In genomic region chr5:111261733-111262573, GRCm38 (mm10) we compare ENCODE assay signal across 8 mouse cellular contexts.
DNase-seq lines count a peak whose midpoint lies in the region; ATAC-seq and TF ChIP-seq lines count a peak whose summit lies in the region.

No protein-coding gene starts in this region.

- DNase-seq in thymus, adult 2 months, result no peak
- no peak for DNase-seq in thymus, postnatal 10 days (ENCODE audit: low spot score in 2 of 2)
- DNase-seq in heart, postnatal 14 days, result peak; percentile 50 to 58
- DNase-seq in kidney, postnatal 36 days, result peak; percentile 64 to 75
- no peak for DNase-seq in adrenal gland, adult 18-20 months (ENCODE audit: low spot score in 2 of 2)

- no peaks in the 10 kb centered on the region for H3K36me3 ChIP-seq in thymus, adult 2 months (ENCODE audit: control insufficient read depth, insufficient read depth, low read length)
- H3K36me3 ChIP-seq in neural tube, embryonic 13.5 days, result peaks cover 19% of the 10 kb centered on the region

- no peak overlapping the region for H3K4me3 ChIP-seq in thymus, adult 2 months (ENCODE audit: control insufficient read depth, insufficient read depth, low read length)
- H3K4me3 ChIP-seq in neural tube, embryonic 13.5 days, result no peak overlapping the region

- H3K4me1 ChIP-seq in thymus, adult 2 months (replicated peaks; ENCODE audit: control insufficient read depth, insufficient read depth, low read length), result peaks cover 16% of the 10 kb centered on the region
- H3K4me1 ChIP-seq in neural tube, embryonic 13.5 days (replicated peaks), result peaks cover 55% of the 10 kb centered on the region

- H3K27ac ChIP-seq in thymus, adult 2 months (ENCODE audit: control insufficient read depth, insufficient read depth, low read length), result peak overlapping the region; percentile 45; the same call in 1 of the 2 replicates
- H3K27ac ChIP-seq in neural tube, embryonic 13.5 days (replicated peaks), result peak overlapping the region; percentile 83

- H3K9ac ChIP-seq in neural tube, embryonic 13.5 days, result 0 out of 2 replicates have a peak overlapping the region, but pooled peaks have one; percentile 5

- 0 out of 2 replicates have a peak, but pooled peaks have one; percentile 7 for ATAC-seq in neural tube, embryonic 13.5 days (ENCODE audit: low read depth)
- no peak for ATAC-seq in erythroblast, adult 5-6 weeks (replicated peaks; ENCODE audit: low FRiP score, poor library complexity, severe bottlenecking)
- no peak for ATAC-seq in frontal cortex, adult (ENCODE audit: low TSS enrichment)

- intact Hi-C loops in heart, postnatal 14 days (cut with DNase I), result no loop called here

- TF ChIP-seq CTCF in thymus, adult 2 months (IDR thresholded peaks at IDR 0.05; ENCODE audit: borderline replicate concordance, control insufficient read depth, extremely low read depth, insufficient read depth, low read length, poor library complexity), result no peak

- no peaks in the 10 kb centered on the region for H3K9me3 ChIP-seq in neural tube, embryonic 13.5 days

- no peak for TF ChIP-seq POLR2A in thymus, adult 2 months (IDR thresholded peaks at IDR 0.05; ENCODE audit: control insufficient read depth, extremely low read depth, insufficient read depth, low read length, poor library complexity)

- H3K27me3 ChIP-seq in thymus, adult 2 months (ENCODE audit: control insufficient read depth, insufficient read depth, low read length), result no peaks in the 10 kb centered on the region
- H3K27me3 ChIP-seq in neural tube, embryonic 13.5 days, result no peaks in the 10 kb centered on the region

- H3K4me2 ChIP-seq in neural tube, embryonic 13.5 days, result no peak overlapping the region

- WGBS in thymus, adult 2 months, result 78% methylated on average over 13 of the region's 13 CpGs
- WGBS in neural tube, embryonic 13.5 days, result 58% methylated on average over 13 of the region's 13 CpGs

Comparison
In these comparisons a context has a peak if more than half of its experiments do, and no peak if none do; other contexts are left out.
1. DNase-seq: peak in heart, postnatal 14 days (2 of 2) and kidney, postnatal 36 days (2 of 2); none in thymus, adult 2 months (single experiment), thymus, postnatal 10 days (0 of 2) and adrenal gland, adult 18-20 months (0 of 2).